Mouse (Mus musculus) forebrain, postnatal 0 days (tissue): Measurements from ENCODE around the gene Pmp22. TPM values are rescaled to one million over a fixed set of nuclear protein-coding genes. Genes with fewer than 3 reads are reported as not detected.

Source experiments
- ATAC-seq: fragments of 200-750 bp; cut with Nextera tagmentation; 2 replicates; pipeline ENCODE4 v1.8.0; 2017; ENCODE audit warnings: mild to moderate bottlenecking, moderate library complexity
- DNase-seq: peaks from one replicate; pipeline ENCODE4 v3.0.0-alpha.2; 2015
- H3K27ac ChIP-seq: fragments of 300-500 bp; sonication (generic); 2 replicates; pipeline ENCODE4 v1.5.1; 2014; ENCODE audit warnings: low read depth, mild to moderate bottlenecking, antibody characterized with exemption, low read length, moderate library complexity, mixed read lengths
- H3K27me3 ChIP-seq: fragments of 300-500 bp; sonication (generic); 2 replicates; pipeline ENCODE4 v1.6.1; 2014; ENCODE audit warnings: mild to moderate bottlenecking, low read length, mixed read lengths; ENCODE audit not compliant: insufficient read depth
- H3K36me3 ChIP-seq: fragments of 300-500 bp; sonication (generic); 2 replicates; pipeline ENCODE4 v1.6.1; 2014; ENCODE audit warnings: mild to moderate bottlenecking, moderate library complexity; ENCODE audit not compliant: insufficient read depth
- H3K4me1 ChIP-seq: fragments of 300-500 bp; sonication (generic); 2 replicates; pipeline ENCODE4 v1.6.1; 2014; ENCODE audit warnings: antibody characterized with exemption; ENCODE audit not compliant: insufficient read depth
- H3K4me2 ChIP-seq: fragments of 300-500 bp; sonication (generic); 2 replicates; pipeline ENCODE4 v1.6.1; 2014; ENCODE audit warnings: low read depth, mild to moderate bottlenecking, moderate library complexity
- H3K4me3 ChIP-seq: fragments of 300-500 bp; sonication (generic); 2 replicates; pipeline ENCODE4 v1.5.1; 2014; ENCODE audit warnings: low read depth, low read length, mixed read lengths
- H3K9ac ChIP-seq: fragments of 300-500 bp; sonication (generic); 2 replicates; pipeline ENCODE4 v1.6.1; 2014; ENCODE audit warnings: mild to moderate bottlenecking
- H3K9me3 ChIP-seq: fragments of 300-500 bp; sonication (generic); 2 replicates; pipeline ENCODE4 v1.6.1; 2016; ENCODE audit warnings: low read length
- CTCF ChIP-seq: sonication (generic); IDR thresholded peaks from 2 replicates; pipeline ENCODE4 v1.5.1; 2016; ENCODE audit warnings: antibody characterized with exemption, control low read depth, low read depth
- WGBS: fragments of 180-500 bp; shearing (Covaris S2); extraction: QIAGEN DNeasy Blood & Tissue Kit; methylation state at CpG from one replicate; pipeline ENCODE4 v1.1.7; 2014; 5-methylcytosine and 5-hydroxymethylcytosine counted together
- polyA plus RNA-seq: library from polyadenylated mRNA; unstranded; fragments of >200 nt; fragmentation: Nextera tagmentation; extraction: Ambion mirVana; gene quantifications from 2 replicates; pipeline ENCODE4 v1.2.1, GENCODE M21; 2015
- total RNA-seq: library from RNA; depleted of rRNA; stranded (reverse); fragments of >200 nt; gene quantifications from 2 replicates; pipeline ENCODE4 v1.2.3, GENCODE M21; 2014

Pmp22 gene
- total and polyA plus RNA-seq, 2 experiments from 2014 or later = 31.7 to 33.5 TPM

DNA sequence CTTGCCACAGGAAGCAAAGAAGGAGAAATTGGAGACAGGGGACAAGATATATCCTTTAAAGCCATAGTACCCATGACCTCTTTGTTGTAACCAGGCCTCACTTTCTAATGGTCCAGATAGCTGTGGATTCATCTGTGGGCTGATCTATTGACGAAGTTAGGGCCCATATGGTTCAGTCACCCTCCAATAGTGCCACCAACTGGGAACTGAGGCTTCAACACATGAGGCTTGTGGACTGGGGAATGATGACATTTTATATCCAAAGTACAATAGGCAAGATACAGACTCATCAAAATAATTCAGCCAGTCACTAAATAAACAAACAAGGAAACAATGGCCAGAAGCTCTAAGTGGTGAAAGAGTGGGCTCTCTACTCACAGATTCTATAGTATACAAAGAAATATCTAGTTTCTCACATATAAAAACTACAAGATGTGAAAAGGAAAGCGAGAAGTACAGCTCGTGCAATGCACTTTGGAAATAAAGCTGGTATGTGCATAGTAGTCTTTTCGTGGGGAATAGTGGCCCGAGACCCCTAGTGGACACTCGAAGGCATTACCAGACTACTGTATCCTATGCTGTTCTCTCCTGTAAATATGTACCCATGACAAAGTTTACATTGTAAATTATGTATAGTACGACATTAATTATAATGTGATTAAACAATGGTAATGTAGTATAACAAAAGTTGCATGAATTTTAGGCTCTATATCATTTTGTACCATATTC lies 36.1 kb downstream of the Pmp22 start:
- no peak overlapping the region for H3K27ac ChIP-seq
- DNase-seq (no peak), ATAC-seq (no peak)
- no peak overlapping the region for H3K9ac ChIP-seq
- H3K9me3 ChIP-seq = no peaks in the 10 kb centered on the region
- H3K27me3 ChIP-seq = no peaks in the 10 kb centered on the region
- no peak overlapping the region for H3K4me3 ChIP-seq
- TF ChIP-seq CTCF = peak; percentile 64
- no peaks in the 10 kb centered on the region for H3K36me3 ChIP-seq
- WGBS = 44% methylated on average over 7 of the region's 7 CpGs
- H3K4me1 ChIP-seq = no peaks in the 10 kb centered on the region
- H3K4me2 ChIP-seq = no peak overlapping the region

- DNase-seq (no peak), ATAC-seq (no peak)
- Histone ChIP-seq H3K27me3 (no peaks in the 10 kb centered on the region), H3K9me3 (no peaks in the 10 kb centered on the region), H3K9ac (no peak overlapping the region), H3K36me3 (no peaks in the 10 kb centered on the region), H3K4me3 (no peak overlapping the region), H3K4me1 (no peaks in the 10 kb centered on the region), H3K4me2 (no peak overlapping the region), H3K27ac (no peak overlapping the region)
- WGBS = 78% methylated on average over 4 of the region's 4 CpGs
- no peak for TF ChIP-seq CTCF
Observed at GRCm38 (mm10) chr11:63167826-63168225, 39.0 kb downstream of the Pmp22 start.

- Histone ChIP-seq H3K27me3 (no peaks in the 10 kb centered on the region), H3K9me3 (no peaks in the 10 kb centered on the region), H3K4me1 (no peaks in the 10 kb centered on the region), H3K27ac (no peak overlapping the region), H3K36me3 (no peaks in the 10 kb centered on the region), H3K4me2 (no peak overlapping the region), H3K9ac (no peak overlapping the region), H3K4me3 (no peak overlapping the region)
- ATAC-seq = no peak
- no peak for DNase-seq
- no peak for TF ChIP-seq CTCF
- 61% methylated on average over 9 of the region's 9 CpGs for WGBS
Observed at GRCm38 (mm10) chr11:63168551-63169258, 39.9 kb downstream of the Pmp22 start.

DNA sequence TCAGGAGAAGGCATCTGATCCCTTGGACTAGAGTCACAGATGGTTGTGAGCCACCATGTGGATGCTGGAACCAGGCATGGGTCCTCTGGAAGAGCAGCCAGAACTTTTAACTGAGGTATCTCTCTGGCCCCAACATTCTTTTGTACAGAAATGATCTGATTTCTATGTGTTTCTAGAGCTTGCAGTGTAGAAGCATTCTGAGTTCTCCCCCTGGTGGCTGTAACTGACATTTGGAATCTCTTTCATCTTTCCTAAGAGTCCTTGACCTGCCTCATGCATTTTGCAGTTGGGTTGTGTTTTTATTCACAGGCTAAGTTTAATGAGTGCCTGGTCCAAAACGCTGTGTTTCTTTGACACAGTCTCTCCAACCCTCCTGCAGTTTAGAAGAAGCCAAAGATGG lies 43.2 kb downstream of the Pmp22 start:
- TF ChIP-seq CTCF = peak; percentile 70
- ATAC-seq (no peak), DNase-seq (peak; percentile 39)
- H3K27ac ChIP-seq = no peak overlapping the region
- no peaks in the 10 kb centered on the region for H3K36me3 ChIP-seq
- H3K9ac ChIP-seq = no peak overlapping the region
- H3K9me3 ChIP-seq = no peaks in the 10 kb centered on the region
- H3K27me3 ChIP-seq = no peaks in the 10 kb centered on the region
- H3K4me1 ChIP-seq = no peaks in the 10 kb centered on the region
- no peak overlapping the region for H3K4me3 ChIP-seq
- WGBS = 18% methylated on average over 1 of the region's 1 CpGs
- H3K4me2 ChIP-seq = no peak overlapping the region

GRCm38 (mm10) chr11:63173604-63174003 lies 44.8 kb downstream of the Pmp22 start:
- ATAC-seq (no peak), DNase-seq (no peak)
- Histone ChIP-seq H3K36me3 (no peaks in the 10 kb centered on the region), H3K9ac (no peak overlapping the region), H3K27ac (no peak overlapping the region), H3K4me1 (no peaks in the 10 kb centered on the region), H3K27me3 (no peaks in the 10 kb centered on the region), H3K4me2 (no peak overlapping the region), H3K9me3 (no peaks in the 10 kb centered on the region), H3K4me3 (no peak overlapping the region)
- no peak for TF ChIP-seq CTCF
- WGBS = 78% methylated on average over 5 of the region's 5 CpGs

GRCm38 (mm10) chr11:63175302-63175701 lies 46.5 kb downstream of the Pmp22 start:
- ATAC-seq = no peak
- Histone ChIP-seq H3K9me3 (no peaks in the 10 kb centered on the region), H3K4me1 (no peaks in the 10 kb centered on the region), H3K27me3 (no peaks in the 10 kb centered on the region), H3K36me3 (no peaks in the 10 kb centered on the region), H3K9ac (no peak overlapping the region), H3K27ac (no peak overlapping the region), H3K4me3 (no peak overlapping the region), H3K4me2 (no peak overlapping the region)
- WGBS = 44% methylated on average over 3 of the region's 3 CpGs
- no peak for DNase-seq
- peak; percentile 51 for TF ChIP-seq CTCF

GRCm38 (mm10) chr11:63176416-63176815 lies 47.6 kb downstream of the Pmp22 start:
- 77% methylated on average over 7 of the region's 7 CpGs for WGBS
- Histone ChIP-seq H3K9ac (no peak overlapping the region), H3K4me2 (no peak overlapping the region), H3K9me3 (no peaks in the 10 kb centered on the region), H3K36me3 (no peaks in the 10 kb centered on the region), H3K27ac (no peak overlapping the region), H3K27me3 (no peaks in the 10 kb centered on the region), H3K4me1 (no peaks in the 10 kb centered on the region), H3K4me3 (no peak overlapping the region)
- ATAC-seq (no peak), DNase-seq (no peak)
- TF ChIP-seq CTCF = no peak
